Comparison of ENCODE assay signal across 20 mouse cellular contexts in genomic region chr3:104632560-104633162, GRCm38 (mm10). TPM values are rescaled to one million over a fixed set of nuclear protein-coding genes. Genes with fewer than 3 reads are reported as not detected.
DNase-seq lines count a peak whose midpoint lies in the region; ATAC-seq lines count a peak whose summit lies in the region.
"Had no signal": no experiment of that assay in that cellular context is flagged by ENCODE, and none has a peak within 500 bp of the region (broad histone marks: within the 10 kb centered on the region; RNA-seq: fewer than 3 reads in every experiment).

No protein-coding gene starts in this region.

- peak; percentile 91 for ATAC-seq in erythroblast, adult 5-6 weeks (replicated peaks; ENCODE audit: low FRiP score, poor library complexity, severe bottlenecking)
- ATAC-seq in liver, embryonic 15.5 days (ENCODE audit: insufficient read depth): peak; percentile 92
- no peak for ATAC-seq in forebrain, embryonic 13.5 days
- no peak for ATAC-seq in midbrain, embryonic 15.5 days (replicated peaks)

- H3K4me1 ChIP-seq in liver, embryonic 15.5 days (replicated peaks): peaks cover 58% of the 10 kb centered on the region
- H3K4me1 ChIP-seq in forebrain, embryonic 13.5 days: peaks cover 5% of the 10 kb centered on the region; the same call in 1 of the 2 replicates
- peaks cover 2% of the 10 kb centered on the region for H3K4me1 ChIP-seq in midbrain, embryonic 15.5 days
- H3K4me1 ChIP-seq: limb, embryonic 12.5 days had no signal

- peak overlapping the region; percentile 92 for H3K27ac ChIP-seq in liver, embryonic 15.5 days (replicated peaks)
- H3K27ac ChIP-seq in forebrain, embryonic 13.5 days: no peak overlapping the region
- no peak overlapping the region for H3K27ac ChIP-seq in midbrain, embryonic 15.5 days
- H3K27ac ChIP-seq: embryonic facial prominence, embryonic 13.5 days; forebrain, embryonic 12.5 days; hindbrain, embryonic 15.5 days; left cerebral cortex, adult 2 months; limb, embryonic 12.5 days; neural tube, embryonic 15.5 days had no signal

- H3K9ac ChIP-seq in liver, embryonic 15.5 days: peak overlapping the region; percentile 53
- no peak overlapping the region for H3K9ac ChIP-seq in forebrain, embryonic 13.5 days
- H3K9ac ChIP-seq in midbrain, embryonic 15.5 days: no peak overlapping the region
- H3K9ac ChIP-seq: embryonic facial prominence, embryonic 13.5 days; forebrain, embryonic 12.5 days; hindbrain, embryonic 15.5 days; limb, embryonic 12.5 days; neural tube, embryonic 15.5 days had no signal

- H3K27me3 ChIP-seq in liver, embryonic 15.5 days: no peaks in the 10 kb centered on the region
- no peaks in the 10 kb centered on the region for H3K27me3 ChIP-seq in forebrain, embryonic 13.5 days
- H3K27me3 ChIP-seq in midbrain, embryonic 15.5 days (replicated peaks): no peaks in the 10 kb centered on the region
- H3K27me3 ChIP-seq: embryonic facial prominence, embryonic 13.5 days; forebrain, embryonic 12.5 days; hindbrain, embryonic 15.5 days; limb, embryonic 12.5 days; neural tube, embryonic 15.5 days had no signal

- DNase-seq in spleen, adult 12 weeks (ENCODE audit: low spot score): peak; percentile 67
- no peak for DNase-seq in spleen, adult 18-20 months
- no peak for DNase-seq in urinary bladder, postnatal 10 days (ENCODE audit: low spot score)
- DNase-seq: adrenal gland, postnatal 25 days; cerebellum, adult 11-12 months; heart, postnatal 10 days; kidney, adult 8-10 months; lung, postnatal 10 days; thymus, postnatal 4 days had no signal

- no peaks in the 10 kb centered on the region for H3K9me3 ChIP-seq in liver, embryonic 15.5 days (replicated peaks)
- no peaks in the 10 kb centered on the region for H3K9me3 ChIP-seq in forebrain, embryonic 13.5 days (replicated peaks)
- no peaks in the 10 kb centered on the region for H3K9me3 ChIP-seq in midbrain, embryonic 15.5 days
- H3K9me3 ChIP-seq: embryonic facial prominence, embryonic 13.5 days; forebrain, embryonic 12.5 days; hindbrain, embryonic 15.5 days; limb, embryonic 12.5 days; neural tube, embryonic 15.5 days had no signal

- peak overlapping the region; percentile 42 for H3K4me3 ChIP-seq in liver, embryonic 15.5 days (replicated peaks)
- no peak overlapping the region for H3K4me3 ChIP-seq in forebrain, embryonic 13.5 days
- H3K4me3 ChIP-seq in midbrain, embryonic 15.5 days: no peak overlapping the region
- H3K4me3 ChIP-seq: embryonic facial prominence, embryonic 13.5 days; forebrain, embryonic 12.5 days; hindbrain, embryonic 15.5 days; left cerebral cortex, adult 2 months; limb, embryonic 12.5 days; neural tube, embryonic 15.5 days had no signal

- WGBS in liver, embryonic 15.5 days (ENCODE audit: insufficient replicate concordance): 20% methylated on average over 4 of the region's 4 CpGs
- 92% methylated on average over 4 of the region's 4 CpGs for WGBS in forebrain, embryonic 13.5 days
- 90% methylated on average over 4 of the region's 4 CpGs for WGBS in midbrain, embryonic 15.5 days

- H3K36me3 ChIP-seq in liver, embryonic 15.5 days (replicated peaks): no peaks in the 10 kb centered on the region
- no peaks in the 10 kb centered on the region for H3K36me3 ChIP-seq in forebrain, embryonic 13.5 days (ENCODE audit: poor library complexity, severe bottlenecking)
- no peaks in the 10 kb centered on the region for H3K36me3 ChIP-seq in midbrain, embryonic 15.5 days (replicated peaks)
- H3K36me3 ChIP-seq: embryonic facial prominence, embryonic 13.5 days; forebrain, embryonic 12.5 days; hindbrain, embryonic 15.5 days; limb, embryonic 12.5 days; neural tube, embryonic 15.5 days had no signal

- H3K4me2 ChIP-seq in liver, embryonic 15.5 days: peak overlapping the region; percentile 68
- H3K4me2 ChIP-seq in forebrain, embryonic 13.5 days: no peak overlapping the region
- no peak overlapping the region for H3K4me2 ChIP-seq in midbrain, embryonic 15.5 days
- H3K4me2 ChIP-seq: embryonic facial prominence, embryonic 13.5 days; forebrain, embryonic 12.5 days; hindbrain, embryonic 15.5 days; limb, embryonic 12.5 days; midbrain, embryonic 11.5 days; neural tube, embryonic 15.5 days had no signal

RNA-seq across cellular contexts. Expression of gene Slc16a1, which starts 5.8 kb away (rescaled TPM):
- total RNA-seq in erythroblast, adult 5-6 weeks (2015; ENCODE audit: low replicate concordance): 342 and 346 TPM in 2 replicates
- total RNA-seq in erythroblast, adult 5-6 weeks (2017; ENCODE audit: low replicate concordance): 603 and 703 TPM in 2 replicates
- 86.3 and 95.2 TPM in 2 replicates for polyA plus RNA-seq in liver, embryonic 15.5 days (2015; fragmentation: Nextera tagmentation; extraction: Ambion mirVana)
- polyA plus RNA-seq in forebrain, embryonic 13.5 days (2015; fragmentation: Nextera tagmentation; extraction: Ambion mirVana): 18.4 and 19.7 TPM in 2 replicates
- polyA plus RNA-seq in midbrain, embryonic 15.5 days (2015; fragmentation: Nextera tagmentation; extraction: Ambion mirVana): 9.0 and 9.7 TPM in 2 replicates

Comparison
In these comparisons a context has a peak if more than half of its experiments do, and no peak if none do; other contexts are left out.
1. ATAC-seq: peak in erythroblast, adult 5-6 weeks (single experiment) and liver, embryonic 15.5 days (single experiment); none in forebrain, embryonic 13.5 days (single experiment) and midbrain, embryonic 15.5 days (single experiment).